Mouse (Mus musculus) kidney, postnatal 0 days (tissue): ENCODE measurements around the gene Tctex1d2. TPM values are rescaled to one million over a fixed set of nuclear protein-coding genes. Genes with fewer than 3 reads are reported as not detected.
"Not testable (repeated sequence)": the region's sequence is repeated elsewhere in the genome, so short reads cannot be mapped to it uniquely, and the experiment has no call there.

Source experiments
- ATAC-seq: fragments of 200-750 bp; cut with Nextera tagmentation; replicated peaks from 2 replicates; pipeline ENCODE4 v1.8.0; 2017; ENCODE audit warnings: low read depth, moderate number of reproducible peaks, moderate TSS enrichment, moderate library complexity; ENCODE audit not compliant: low FRiP score
- DNase-seq: peaks from one replicate; pipeline ENCODE4 v3.0.0-alpha.2; 2016; ENCODE audit warnings: low spot score
- H3K27ac ChIP-seq: fragments of 300-500 bp; sonication (generic); 2 replicates; pipeline ENCODE4 v1.5.1; 2014; ENCODE audit warnings: mild to moderate bottlenecking
- H3K27me3 ChIP-seq: fragments of 300-500 bp; sonication (generic); 2 replicates; pipeline ENCODE4 v1.6.1; 2014; ENCODE audit warnings: low read length, mixed read lengths; ENCODE audit not compliant: insufficient read depth
- H3K36me3 ChIP-seq: fragments of 300-500 bp; sonication (generic); 2 replicates; pipeline ENCODE4 v1.6.1; 2014; ENCODE audit warnings: low read length, mixed read lengths; ENCODE audit not compliant: insufficient read depth
- H3K4me1 ChIP-seq: fragments of 300-500 bp; sonication (generic); replicated peaks from 2 replicates; pipeline ENCODE4 v1.6.1; 2014; ENCODE audit warnings: antibody characterized with exemption, low read length, mixed read lengths; ENCODE audit not compliant: insufficient read depth
- H3K4me2 ChIP-seq: fragments of 300-500 bp; sonication (generic); 2 replicates; pipeline ENCODE4 v1.6.1; 2014; ENCODE audit warnings: mild to moderate bottlenecking, low read length, moderate library complexity, mixed read lengths
- H3K4me3 ChIP-seq: fragments of 300-500 bp; sonication (generic); replicated peaks from 2 replicates; pipeline ENCODE4 v1.5.1; 2014; ENCODE audit warnings: low read depth, low read length
- H3K9ac ChIP-seq: fragments of 300-500 bp; sonication (generic); 2 replicates; pipeline ENCODE4 v1.6.1; 2014; ENCODE audit warnings: low read depth, low read length
- H3K9me3 ChIP-seq: fragments of 300-500 bp; sonication (generic); replicated peaks from 2 replicates; pipeline ENCODE4 v1.6.1; 2016; ENCODE audit warnings: low read length, inconsistent platforms, mixed read lengths
- CTCF ChIP-seq: IDR thresholded peaks from 2 replicates; pipeline ENCODE4 v1.5.1; 2016; ENCODE audit warnings: antibody characterized with exemption, low read depth, mild to moderate bottlenecking, moderate library complexity
- WGBS: fragments of 180-500 bp; shearing (Covaris S2); extraction: QIAGEN DNeasy Blood & Tissue Kit; methylation state at CpG from one replicate; pipeline ENCODE4 v1.1.7; 2014; 5-methylcytosine and 5-hydroxymethylcytosine counted together
- polyA plus RNA-seq: library from polyadenylated mRNA; unstranded; fragments of >200 nt; fragmentation: Nextera tagmentation; extraction: Ambion mirVana; gene quantifications from 2 replicates; pipeline ENCODE4 v1.2.1, GENCODE M21; 2015

Tctex1d2 gene
- polyA plus RNA-seq, 1 experiment from 2014 or later = 45.1 TPM

DNA sequence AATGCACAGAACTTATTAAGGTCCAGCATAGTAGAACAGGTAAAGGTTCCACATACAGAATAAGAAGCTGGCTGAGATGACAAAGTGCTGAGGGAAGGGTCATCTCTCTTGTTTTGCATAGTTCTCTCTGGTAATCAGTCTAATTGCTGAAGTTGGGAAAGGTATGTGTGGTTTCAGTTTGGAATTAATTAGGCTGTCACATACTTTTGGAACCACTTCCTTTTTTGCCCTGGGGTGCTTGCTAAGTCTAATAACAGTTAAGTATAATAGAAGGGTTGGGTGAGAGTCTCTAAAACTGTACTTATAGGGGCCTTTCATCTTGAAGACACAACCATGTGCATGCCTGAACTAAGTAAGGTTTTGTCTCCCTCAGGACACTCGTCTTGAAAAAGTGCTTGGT lies 17.2 kb downstream of the Tctex1d2 start:
- H3K9me3 ChIP-seq = no peaks in the 10 kb centered on the region
- WGBS = 79% methylated on average over 1 of the region's 1 CpGs
- no peak overlapping the region for H3K4me2 ChIP-seq
- no peak overlapping the region for H3K9ac ChIP-seq
- DNase-seq (no peak), ATAC-seq (no peak)
- no peak for TF ChIP-seq CTCF
- no peaks in the 10 kb centered on the region for H3K36me3 ChIP-seq
- H3K27ac ChIP-seq = no peak overlapping the region
- no peaks in the 10 kb centered on the region for H3K4me1 ChIP-seq
- no peak overlapping the region for H3K4me3 ChIP-seq
- no peaks in the 10 kb centered on the region for H3K27me3 ChIP-seq

DNA sequence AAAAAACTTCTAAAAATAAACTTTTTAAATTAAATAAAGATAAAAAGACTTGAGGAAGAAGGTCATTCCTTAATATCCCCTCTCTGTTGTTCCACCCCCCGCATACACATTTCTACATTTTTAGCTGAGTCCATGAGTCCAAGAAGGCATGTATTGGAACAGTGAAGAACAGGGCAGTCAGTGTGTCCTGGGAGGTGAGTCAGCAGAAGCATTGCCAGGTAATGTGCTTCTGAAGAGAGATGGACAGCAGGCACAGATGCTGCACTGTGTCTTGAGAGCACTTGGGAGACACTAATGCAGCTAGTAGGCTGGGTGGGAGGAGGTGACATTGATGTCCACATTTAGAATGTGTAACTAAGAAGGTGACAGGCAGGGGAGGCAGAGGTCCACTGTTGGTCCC lies 17.8 kb downstream of the Tctex1d2 start:
- Histone ChIP-seq H3K4me2 (no peak overlapping the region), H3K27me3 (no peaks in the 10 kb centered on the region), H3K4me3 (no peak overlapping the region), H3K9me3 (no peaks in the 10 kb centered on the region), H3K27ac (no peak overlapping the region), H3K4me1 (no peaks in the 10 kb centered on the region), H3K9ac (no peak overlapping the region), H3K36me3 (no peaks in the 10 kb centered on the region)
- no peak for TF ChIP-seq CTCF
- no peak for DNase-seq
- WGBS = 95% methylated on average over 1 of the region's 1 CpGs
- no peak for ATAC-seq

DNA sequence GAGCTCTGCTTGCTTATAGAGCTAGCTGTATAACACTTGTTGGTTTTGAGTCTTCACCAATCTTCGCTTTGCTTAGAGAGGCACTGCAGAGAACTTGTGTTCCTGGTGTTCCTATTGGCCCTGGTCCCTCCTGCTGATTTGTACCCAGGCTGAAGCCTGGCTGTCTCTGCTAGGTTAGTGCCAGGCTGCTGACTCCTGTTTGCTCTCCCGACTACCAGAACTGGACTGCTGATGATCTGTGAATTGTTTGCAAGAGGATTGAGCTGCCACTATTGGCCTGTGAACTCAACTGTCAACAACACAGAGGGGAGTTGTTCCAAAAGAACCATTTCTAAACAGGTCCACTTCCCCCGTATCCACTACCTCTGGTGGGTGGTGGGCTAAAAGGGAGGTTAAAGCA lies 21.9 kb downstream of the Tctex1d2 start:
- no peak overlapping the region for H3K9ac ChIP-seq
- no peak overlapping the region for H3K4me3 ChIP-seq
- H3K9me3 ChIP-seq = no peaks in the 10 kb centered on the region
- TF ChIP-seq CTCF = no peak
- 85% methylated on average over 3 of the region's 3 CpGs for WGBS
- H3K4me1 ChIP-seq = no peaks in the 10 kb centered on the region
- DNase-seq (no peak), ATAC-seq (no peak)
- no peak overlapping the region for H3K27ac ChIP-seq
- no peak overlapping the region for H3K4me2 ChIP-seq
- 0 out of 2 replicates have a peak, but pooled peaks cover 1% of the 10 kb centered on the region for H3K36me3 ChIP-seq
- H3K27me3 ChIP-seq = no peaks in the 10 kb centered on the region

DNA sequence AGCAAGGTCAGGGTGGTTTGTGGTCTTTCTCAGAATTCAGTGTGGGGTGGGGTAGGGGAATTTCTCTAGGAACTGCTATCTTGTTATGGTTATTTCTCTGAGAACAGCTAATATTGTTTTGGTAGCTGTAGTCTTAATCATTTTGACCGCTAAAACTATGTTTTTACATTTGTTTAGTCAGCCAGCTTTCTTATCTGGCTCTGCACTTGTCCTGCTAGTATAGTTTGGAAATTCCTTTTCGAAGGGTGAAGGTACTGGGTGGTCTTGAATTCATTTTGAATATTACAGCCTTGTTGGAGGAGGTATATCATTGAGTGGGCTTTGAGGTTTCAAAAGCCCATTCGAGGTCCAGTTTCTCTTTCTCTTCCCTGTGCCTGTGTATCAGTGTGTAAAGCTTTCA lies 25.1 kb downstream of the Tctex1d2 start:
- DNase-seq, H3K27me3 ChIP-seq, H3K4me3 ChIP-seq, H3K36me3 ChIP-seq, H3K4me2 ChIP-seq, ATAC-seq, H3K9me3 ChIP-seq, H3K9ac ChIP-seq, H3K4me1 ChIP-seq, H3K27ac ChIP-seq: not testable (repeated sequence)
- 88% methylated on average over 3 of the region's 3 CpGs for WGBS

DNA sequence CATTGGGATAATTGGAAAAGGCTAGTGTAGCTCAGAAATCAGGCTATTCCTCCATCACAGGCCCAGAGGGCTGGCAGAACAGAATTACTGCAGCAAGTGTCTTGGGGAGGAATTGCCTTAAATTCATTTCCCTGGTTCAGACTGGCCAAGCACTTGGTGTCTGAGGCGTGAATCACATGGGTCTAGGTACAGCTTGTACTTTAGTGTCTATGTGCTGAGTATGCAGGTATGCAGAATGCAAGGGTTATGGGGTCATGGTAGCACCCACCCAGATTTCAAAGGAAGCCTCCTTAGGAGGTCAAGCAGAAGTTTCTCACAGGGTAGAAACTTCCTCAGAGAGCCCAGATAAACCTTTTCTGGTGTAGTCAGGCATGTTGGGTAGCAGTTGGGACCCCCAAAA lies 26.1 kb downstream of the Tctex1d2 start:
- Histone ChIP-seq H3K9ac (no peak overlapping the region), H3K4me2 (no peak overlapping the region), H3K4me1 (no peaks in the 10 kb centered on the region), H3K9me3 (no peaks in the 10 kb centered on the region), H3K27me3 (no peaks in the 10 kb centered on the region), H3K27ac (no peak overlapping the region), H3K36me3 (0 out of 2 replicates have a peak, but pooled peaks cover 4% of the 10 kb centered on the region), H3K4me3 (no peak overlapping the region)
- DNase-seq (no peak), ATAC-seq (no peak)
- no peak for TF ChIP-seq CTCF
- WGBS = 91% methylated on average over 1 of the region's 1 CpGs

DNA sequence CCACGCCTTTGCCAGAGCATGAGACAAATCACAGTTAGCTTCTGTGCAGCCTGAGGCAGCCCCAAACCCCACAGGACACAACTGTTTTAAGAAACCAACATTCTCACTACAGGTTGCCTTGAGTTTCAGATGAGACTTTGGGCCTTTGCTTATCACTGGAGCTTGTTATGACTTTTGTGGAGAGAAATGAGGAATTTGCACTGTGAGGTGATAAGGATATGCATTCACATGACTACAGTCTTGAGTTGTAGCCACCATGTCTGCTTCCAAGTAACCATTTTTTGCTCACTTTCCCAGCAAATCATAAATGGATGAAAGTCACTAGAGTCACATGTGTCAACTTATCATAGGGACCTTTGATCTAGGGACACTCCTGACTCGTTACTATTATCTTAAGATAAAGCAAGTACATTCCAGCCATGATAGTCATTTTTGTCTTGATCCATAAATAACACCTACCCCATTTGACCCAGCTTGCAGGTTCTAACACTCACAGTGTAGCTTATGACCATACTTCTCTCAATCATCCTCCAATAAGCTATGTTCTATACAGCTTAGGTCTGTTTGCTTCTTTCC lies 27.1 kb downstream of the Tctex1d2 start:
- H3K9me3 ChIP-seq = no peaks in the 10 kb centered on the region
- no peak for TF ChIP-seq CTCF
- H3K4me1 ChIP-seq = no peaks in the 10 kb centered on the region
- H3K27me3 ChIP-seq = no peaks in the 10 kb centered on the region
- H3K4me3 ChIP-seq = no peak overlapping the region
- H3K36me3 ChIP-seq = 0 out of 2 replicates have a peak, but pooled peaks cover 5% of the 10 kb centered on the region
- DNase-seq (no peak), ATAC-seq (no peak)
- H3K9ac ChIP-seq = no peak overlapping the region
- no peak overlapping the region for H3K4me2 ChIP-seq
- no peak overlapping the region for H3K27ac ChIP-seq
- WGBS = 74% methylated on average over 2 of the region's 2 CpGs

DNA sequence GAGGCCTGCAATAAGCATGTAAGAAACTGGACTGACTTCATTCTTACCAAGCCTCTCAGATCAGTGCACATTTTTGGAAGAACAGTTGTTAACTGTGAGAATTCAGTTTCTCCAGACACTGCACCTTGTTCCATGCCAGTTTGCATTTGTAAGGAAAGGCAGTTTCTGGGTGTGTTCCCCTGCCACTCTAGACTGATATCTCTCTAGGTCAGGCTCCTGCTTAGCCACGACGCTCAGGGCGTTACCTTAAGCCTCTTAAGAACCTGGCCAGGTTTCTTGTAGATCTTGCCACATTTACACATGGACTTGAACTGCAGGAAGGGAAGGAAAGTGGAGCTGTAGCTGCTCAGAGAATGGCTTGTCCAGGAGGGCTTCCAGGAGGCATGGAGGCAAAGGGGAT lies 30.2 kb downstream of the Tctex1d2 start:
- Histone ChIP-seq H3K9me3 (no peaks in the 10 kb centered on the region), H3K27me3 (no peaks in the 10 kb centered on the region), H3K36me3 (peaks cover 14% of the 10 kb centered on the region; the same call in 1 of the 2 replicates), H3K4me2 (no peak overlapping the region), H3K4me3 (no peak overlapping the region), H3K9ac (no peak overlapping the region), H3K27ac (no peak overlapping the region), H3K4me1 (no peaks in the 10 kb centered on the region)
- ATAC-seq (no peak), DNase-seq (no peak)
- WGBS = 89% methylated on average over 3 of the region's 3 CpGs
- no peak for TF ChIP-seq CTCF
